Mouse (Mus musculus) intestine, postnatal 0 days (tissue): ENCODE data around the gene Ints1. TPM values are rescaled to one million over a fixed set of nuclear protein-coding genes. Genes with fewer than 3 reads are reported as not detected.

Experiments used
- ATAC-seq: fragments of 200-750 bp; cut with Nextera tagmentation; 2 replicates; pipeline ENCODE4 v1.8.0; 2017; ENCODE audit warnings: mild to moderate bottlenecking, moderate TSS enrichment, moderate library complexity
- H3K27ac ChIP-seq: fragments of 300-500 bp; sonication (generic); 2 replicates; pipeline ENCODE4 v1.5.1; 2014; ENCODE audit warnings: mild to moderate bottlenecking, low read depth, low read length, moderate library complexity
- H3K27me3 ChIP-seq: fragments of 300-500 bp; sonication (generic); replicated peaks from 2 replicates; pipeline ENCODE4 v1.6.1; 2014; ENCODE audit warnings: low read length, mixed read lengths; ENCODE audit not compliant: control insufficient read depth, insufficient read depth
- H3K36me3 ChIP-seq: fragments of 300-500 bp; sonication (generic); 2 replicates; pipeline ENCODE4 v1.6.1; 2014; ENCODE audit warnings: mild to moderate bottlenecking, moderate library complexity; ENCODE audit not compliant: control insufficient read depth, insufficient read depth
- H3K4me1 ChIP-seq: fragments of 300-500 bp; sonication (generic); replicated peaks from 2 replicates; pipeline ENCODE4 v1.6.1; 2014; ENCODE audit warnings: antibody characterized with exemption, low read length, mixed read lengths; ENCODE audit not compliant: control insufficient read depth, insufficient read depth
- H3K4me2 ChIP-seq: fragments of 300-500 bp; sonication (generic); replicated peaks from 2 replicates; pipeline ENCODE4 v1.6.1; 2014; ENCODE audit warnings: low read depth, mild to moderate bottlenecking, moderate library complexity
- H3K4me3 ChIP-seq: fragments of 300-500 bp; sonication (generic); 2 replicates; pipeline ENCODE4 v1.5.1; 2014; ENCODE audit warnings: low read depth, low read length
- H3K9ac ChIP-seq: fragments of 300-500 bp; sonication (generic); 2 replicates; pipeline ENCODE4 v1.6.1; 2014; ENCODE audit warnings: mild to moderate bottlenecking, low read depth, low read length
- H3K9me3 ChIP-seq: fragments of 300-500 bp; sonication (generic); 2 replicates; pipeline ENCODE4 v1.6.1; 2016; ENCODE audit warnings: mixed run types; ENCODE audit not compliant: control insufficient read depth
- CTCF ChIP-seq: sonication (generic); IDR thresholded peaks from 2 replicates; pipeline ENCODE4 v1.5.1; 2016; ENCODE audit warnings: low read depth, mild to moderate bottlenecking, control low read depth, antibody characterized with exemption, moderate library complexity
- WGBS: fragments of 180-500 bp; shearing (Covaris S2); extraction: QIAGEN DNeasy Blood & Tissue Kit; methylation state at CpG from one replicate; pipeline ENCODE4 v1.1.7; 2014; 5-methylcytosine and 5-hydroxymethylcytosine counted together
- polyA plus RNA-seq: library from polyadenylated mRNA; unstranded; fragments of >200 nt; fragmentation: Nextera tagmentation; extraction: Ambion mirVana; gene quantifications from 2 replicates; pipeline ENCODE4 v1.2.1, GENCODE M21; 2015

Gene Ints1
- polyA plus RNA-seq, 1 experiment from 2014 or later = 9.9 TPM

DNA sequence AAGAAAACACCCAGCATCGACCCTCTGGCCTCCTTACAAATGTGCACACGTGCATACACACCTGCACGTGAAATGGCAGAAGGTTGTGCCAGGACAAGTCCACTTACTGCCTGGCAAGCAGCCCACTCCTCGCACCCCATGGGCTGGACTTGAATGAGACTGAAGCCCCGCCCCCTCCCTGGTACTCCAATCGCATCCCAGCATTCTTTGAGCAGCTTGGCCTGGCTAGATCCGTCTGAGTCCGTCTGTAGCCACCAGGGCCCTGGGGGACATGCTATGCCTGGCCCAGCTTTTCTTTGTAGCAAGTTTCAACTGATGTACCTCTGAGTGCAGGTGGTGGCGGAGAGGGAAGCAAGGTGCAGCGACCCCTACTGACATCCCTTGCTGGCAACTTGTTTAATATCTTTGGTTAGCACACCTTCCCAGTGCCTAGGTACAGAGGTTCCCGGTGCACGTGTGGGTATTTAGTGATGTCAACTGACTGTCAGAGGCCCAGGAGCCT, 28.2 kb upstream of the Ints1 start:
- Histone ChIP-seq H3K27me3 (no peaks in the 10 kb centered on the region), H3K4me1 (peaks cover 8% of the 10 kb centered on the region), H3K27ac (peak overlapping the region; percentile 89), H3K9ac (0 out of 2 replicates have a peak overlapping the region, but pooled peaks have one; percentile 8), H3K9me3 (no peaks in the 10 kb centered on the region), H3K4me2 (peak overlapping the region; percentile 6), H3K4me3 (no peak overlapping the region), H3K36me3 (peaks cover 71% of the 10 kb centered on the region)
- peak; percentile 20 for ATAC-seq
- peak; percentile 72 for TF ChIP-seq CTCF
- WGBS = 12% methylated on average over 12 of the region's 12 CpGs

DNA sequence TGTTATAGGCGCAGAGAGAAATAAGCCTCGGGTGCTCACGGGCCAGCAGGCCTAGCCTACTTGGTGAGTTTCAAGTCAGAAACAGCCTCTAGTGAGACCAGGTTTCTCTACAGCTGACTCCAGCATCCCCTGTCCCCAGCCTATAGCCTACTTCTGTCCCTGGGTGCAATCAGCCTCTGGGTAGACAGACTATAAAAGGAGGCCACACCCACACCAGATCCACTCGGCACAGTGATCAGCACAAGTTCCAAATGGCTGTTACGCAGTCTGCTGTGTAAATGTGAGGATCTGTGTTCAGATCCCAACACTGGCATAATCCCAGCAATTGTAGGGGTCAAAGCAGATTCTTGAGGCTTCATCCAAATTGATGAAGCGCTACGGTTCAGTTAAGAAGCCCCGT, 27.7 kb upstream of the Ints1 start:
- no peak overlapping the region for H3K4me3 ChIP-seq
- H3K9me3 ChIP-seq = no peaks in the 10 kb centered on the region
- peaks cover 66% of the 10 kb centered on the region for H3K36me3 ChIP-seq
- peak overlapping the region; percentile 28; the same call in 1 of the 2 replicates for H3K27ac ChIP-seq
- H3K4me1 ChIP-seq = peaks cover 8% of the 10 kb centered on the region
- TF ChIP-seq CTCF = no peak
- no peaks in the 10 kb centered on the region for H3K27me3 ChIP-seq
- no peak overlapping the region for H3K9ac ChIP-seq
- WGBS = 64% methylated on average over 8 of the region's 8 CpGs
- peak; percentile 17; the same call in 1 of the 2 replicates for ATAC-seq
- no peak overlapping the region for H3K4me2 ChIP-seq

DNA sequence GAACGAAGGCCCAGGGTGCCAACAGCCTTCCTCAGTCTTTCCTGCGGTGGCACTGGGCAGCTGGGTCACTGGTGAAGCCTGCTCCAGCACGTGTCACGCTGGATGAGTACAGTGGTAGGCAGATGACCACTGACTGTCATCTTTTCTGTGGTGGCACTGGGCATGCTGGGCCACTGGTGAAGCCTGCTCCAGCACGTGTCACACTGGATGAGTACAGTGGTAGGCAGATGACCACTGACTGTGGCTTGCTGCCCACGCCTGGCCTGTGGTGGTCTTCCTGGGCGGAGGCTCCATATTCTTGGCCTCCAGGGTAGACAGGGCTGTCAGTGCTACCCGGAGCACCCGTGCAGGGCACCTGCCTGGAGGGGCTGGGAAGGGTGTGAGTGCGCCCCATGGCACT, 26.4 kb upstream of the Ints1 start:
- Histone ChIP-seq H3K9me3 (no peaks in the 10 kb centered on the region), H3K4me3 (no peak overlapping the region), H3K9ac (no peak overlapping the region), H3K4me2 (no peak overlapping the region), H3K27ac (no peak overlapping the region), H3K27me3 (no peaks in the 10 kb centered on the region), H3K4me1 (peaks cover 19% of the 10 kb centered on the region), H3K36me3 (peaks cover 54% of the 10 kb centered on the region)
- no peak for ATAC-seq
- TF ChIP-seq CTCF = no peak
- 90% methylated on average over 10 of the region's 10 CpGs for WGBS

DNA sequence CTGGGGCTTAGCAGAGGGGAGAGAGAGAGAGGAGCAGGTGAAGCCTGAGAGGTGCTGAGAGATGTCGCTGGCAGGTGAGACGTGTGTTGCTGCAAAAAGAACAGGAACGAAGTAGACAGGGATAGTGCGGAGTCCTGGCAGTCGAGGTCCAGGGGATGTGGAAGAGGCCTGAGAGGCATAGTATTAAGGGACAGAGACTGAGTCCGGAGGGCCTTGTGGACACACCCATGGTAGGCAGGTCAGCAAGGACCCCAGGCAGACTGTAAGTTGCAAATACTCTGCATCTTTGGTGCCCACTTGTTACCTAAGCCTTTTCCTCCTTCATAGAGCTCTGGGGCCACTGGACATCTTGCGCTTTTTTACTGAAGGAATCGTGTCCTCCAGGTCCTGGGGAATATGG, 25.8 kb upstream of the Ints1 start:
- H3K9ac ChIP-seq = no peak overlapping the region
- H3K9me3 ChIP-seq = no peaks in the 10 kb centered on the region
- ATAC-seq = no peak
- H3K27me3 ChIP-seq = no peaks in the 10 kb centered on the region
- H3K4me2 ChIP-seq = no peak overlapping the region
- no peak overlapping the region for H3K27ac ChIP-seq
- H3K4me3 ChIP-seq = no peak overlapping the region
- peaks cover 25% of the 10 kb centered on the region for H3K4me1 ChIP-seq
- no peak for TF ChIP-seq CTCF
- 92% methylated on average over 8 of the region's 8 CpGs for WGBS
- peaks cover 47% of the 10 kb centered on the region for H3K36me3 ChIP-seq

DNA sequence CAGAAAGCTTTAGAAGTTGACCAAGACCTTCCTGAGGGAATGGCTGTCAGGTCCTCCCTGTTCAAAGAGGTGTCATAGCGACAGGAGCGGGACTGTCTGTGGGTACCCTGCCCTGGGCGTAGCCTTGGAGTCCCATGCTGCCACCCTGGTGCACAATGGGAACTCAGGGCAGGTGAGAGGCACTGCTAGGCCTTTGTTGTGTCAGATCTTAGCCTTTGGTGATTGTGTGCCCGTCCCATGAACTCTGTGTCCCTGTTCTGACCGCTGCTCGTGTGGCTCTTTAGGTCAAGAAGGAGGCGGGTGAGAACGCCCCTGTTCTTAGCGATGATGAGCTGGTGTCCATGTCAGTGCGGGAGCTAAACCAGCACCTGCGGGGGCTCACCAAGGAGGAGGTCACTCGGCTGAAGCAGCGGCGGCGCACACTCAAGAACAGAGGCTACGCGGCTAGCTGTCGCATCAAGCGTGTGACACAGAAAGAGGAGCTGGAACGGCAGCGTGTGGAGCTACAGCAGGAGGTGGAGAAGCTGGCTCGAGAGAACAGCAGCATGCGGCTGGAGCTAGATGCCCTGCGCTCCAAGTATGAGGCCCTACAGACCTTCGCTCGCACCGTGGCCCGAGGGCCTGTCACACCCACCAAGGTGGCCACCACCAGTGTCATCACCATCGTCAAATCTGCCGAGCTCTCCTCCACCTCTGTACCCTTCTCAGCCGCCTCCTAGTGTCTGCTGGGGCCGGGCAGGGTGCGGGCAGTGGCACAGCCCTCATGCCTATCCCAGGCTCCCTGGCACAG, 24.5 kb upstream of the Ints1 start:
- Histone ChIP-seq H3K27me3 (no peaks in the 10 kb centered on the region), H3K36me3 (peaks cover 36% of the 10 kb centered on the region), H3K4me1 (peaks cover 26% of the 10 kb centered on the region), H3K9ac (no peak overlapping the region), H3K27ac (peak overlapping the region; percentile 41; the same call in 1 of the 2 replicates), H3K9me3 (no peaks in the 10 kb centered on the region), H3K4me2 (no peak overlapping the region), H3K4me3 (no peak overlapping the region)
- no peak for ATAC-seq
- 93% methylated on average over 33 of the region's 33 CpGs for WGBS
- TF ChIP-seq CTCF = no peak

DNA sequence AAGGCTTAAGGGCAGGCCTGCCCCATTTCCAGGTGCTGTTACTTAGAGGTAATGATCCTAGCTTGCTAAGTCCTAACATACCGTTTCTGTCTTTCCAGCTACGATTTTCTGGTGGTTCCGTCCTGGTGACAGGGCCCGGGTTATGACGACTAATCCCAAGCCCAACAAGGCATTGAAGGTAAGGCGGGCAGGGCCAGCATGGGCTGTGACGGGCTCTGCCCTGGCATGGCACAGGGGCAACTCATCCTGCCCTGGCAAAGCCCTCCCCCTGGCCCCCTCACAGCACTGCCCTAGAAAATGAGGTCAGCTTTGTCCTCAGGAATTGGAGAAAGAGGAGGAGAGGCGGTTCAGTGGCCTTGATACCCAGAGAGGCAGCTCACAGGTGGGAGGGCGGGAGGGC, 23.6 kb upstream of the Ints1 start:
- 88% methylated on average over 9 of the region's 9 CpGs for WGBS
- no peaks in the 10 kb centered on the region for H3K27me3 ChIP-seq
- no peak for TF ChIP-seq CTCF
- H3K27ac ChIP-seq = no peak overlapping the region
- H3K36me3 ChIP-seq = peaks cover 37% of the 10 kb centered on the region
- peaks cover 35% of the 10 kb centered on the region for H3K4me1 ChIP-seq
- no peak overlapping the region for H3K9ac ChIP-seq
- no peak overlapping the region for H3K4me3 ChIP-seq
- no peaks in the 10 kb centered on the region for H3K9me3 ChIP-seq
- ATAC-seq = no peak
- H3K4me2 ChIP-seq = no peak overlapping the region
